ENCODE assay signal across 15 mouse cellular contexts in the genomic region with DNA sequence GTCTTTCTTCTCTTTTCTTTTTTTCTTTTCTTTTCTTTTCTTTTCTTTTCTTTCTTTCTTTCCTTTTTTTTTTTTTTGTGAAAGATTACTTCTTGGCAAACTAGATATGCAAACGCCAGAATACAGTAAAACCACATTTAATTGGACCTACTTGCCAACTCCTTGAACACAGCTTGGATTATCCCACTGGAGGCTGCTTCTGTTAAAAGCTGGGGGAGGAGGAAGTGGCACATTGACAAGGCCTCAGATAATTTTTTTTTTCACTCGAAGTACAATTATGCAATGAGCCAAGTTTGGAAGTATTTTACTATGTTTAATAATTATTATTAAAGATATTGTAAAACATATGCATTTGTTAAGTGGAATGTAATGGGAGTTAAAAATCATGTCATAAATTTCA. TPM values are rescaled to one million over a fixed set of nuclear protein-coding genes. Genes with fewer than 3 reads are reported as not detected.
DNase-seq lines count a peak whose midpoint lies in the region; ATAC-seq and TF ChIP-seq lines count a peak whose summit lies in the region.
"Had no signal": no experiment of that assay in that cellular context is flagged by ENCODE, and none has a peak within 500 bp of the region (broad histone marks: within the 10 kb centered on the region; RNA-seq: fewer than 3 reads in every experiment).

No protein-coding gene starts in this region.

- no peak for DNase-seq in layer of hippocampus, adult 2 months (ENCODE audit: low spot score in 2 of 2)
- no peak for DNase-seq in layer of hippocampus, postnatal 10 days (ENCODE audit: low spot score in 2 of 2)
- DNase-seq in Muller cell, postnatal 12 days (ENCODE audit: inconsistent ontology term): peak; percentile 42
- peak; percentile 68 for DNase-seq in forebrain, postnatal 0 days
- no peak for DNase-seq in liver, postnatal 0 days
- no peak for DNase-seq in liver
- DNase-seq: adrenal gland, adult 2 months; adrenal gland, postnatal 25 days; cerebellum, adult 11-12 months; gastrocnemius, postnatal 14 days; heart, postnatal 36 days had no signal

- peak overlapping the region; percentile 54; the same call in 1 of the 2 replicates for H3K4me2 ChIP-seq in forebrain, embryonic 13.5 days
- H3K4me2 ChIP-seq in forebrain, embryonic 12.5 days: no peak overlapping the region
- H3K4me2 ChIP-seq in forebrain, postnatal 0 days (ENCODE audit: low read depth): no peak overlapping the region
- H3K4me2 ChIP-seq in liver, postnatal 0 days (ENCODE audit: low read depth, low read length): no peak overlapping the region
- H3K4me2 ChIP-seq: heart, embryonic 12.5 days had no signal

- H3K27ac ChIP-seq in forebrain, embryonic 13.5 days: 0 out of 2 replicates have a peak overlapping the region, but pooled peaks have one; percentile 83
- H3K27ac ChIP-seq in forebrain, embryonic 12.5 days: no peak overlapping the region
- H3K27ac ChIP-seq in layer of hippocampus, adult 2 months: peak overlapping the region; percentile 94
- peak overlapping the region; percentile 86; the same call in 1 of the 2 replicates for H3K27ac ChIP-seq in forebrain, postnatal 0 days (ENCODE audit: low read depth, low read length)
- no peak overlapping the region for H3K27ac ChIP-seq in liver, postnatal 0 days (ENCODE audit: low read depth)
- H3K27ac ChIP-seq: embryonic facial prominence, embryonic 10.5 days had no signal

- no peak overlapping the region for H3K4me3 ChIP-seq in forebrain, embryonic 13.5 days
- H3K4me3 ChIP-seq in forebrain, embryonic 12.5 days (replicated peaks): no peak overlapping the region
- no peak overlapping the region for H3K4me3 ChIP-seq in layer of hippocampus, adult 2 months
- H3K4me3 ChIP-seq in forebrain, postnatal 0 days (ENCODE audit: low read depth, low read length): no peak overlapping the region
- no peak overlapping the region for H3K4me3 ChIP-seq in liver, postnatal 0 days (ENCODE audit: low read depth, low read length)
- H3K4me3 ChIP-seq: embryonic facial prominence, embryonic 10.5 days; heart, embryonic 12.5 days had no signal

- 32% methylated on average over 2 of the region's 2 CpGs for WGBS in forebrain, embryonic 13.5 days
- WGBS in forebrain, embryonic 12.5 days: 36% methylated on average over 2 of the region's 2 CpGs
- WGBS in forebrain, postnatal 0 days: 13% methylated on average over 2 of the region's 2 CpGs
- 40% methylated on average over 2 of the region's 2 CpGs for WGBS in liver, postnatal 0 days (ENCODE audit: insufficient replicate concordance)

- ATAC-seq in forebrain, embryonic 13.5 days: no peak
- ATAC-seq in forebrain, embryonic 12.5 days (ENCODE audit: low FRiP score): no peak
- no peak for ATAC-seq in forebrain, postnatal 0 days
- ATAC-seq in liver, postnatal 0 days: no peak

- peaks cover 42% of the 10 kb centered on the region for H3K4me1 ChIP-seq in forebrain, embryonic 13.5 days
- peaks cover 29% of the 10 kb centered on the region for H3K4me1 ChIP-seq in forebrain, embryonic 12.5 days
- peaks cover 7% of the 10 kb centered on the region for H3K4me1 ChIP-seq in forebrain, postnatal 0 days (ENCODE audit: insufficient read depth)
- peaks cover 3% of the 10 kb centered on the region for H3K4me1 ChIP-seq in liver, postnatal 0 days (ENCODE audit: insufficient read depth)
- H3K4me1 ChIP-seq: heart, embryonic 12.5 days had no signal

- H3K36me3 ChIP-seq in forebrain, embryonic 13.5 days (ENCODE audit: poor library complexity, severe bottlenecking): no peaks in the 10 kb centered on the region
- no peaks in the 10 kb centered on the region for H3K36me3 ChIP-seq in forebrain, embryonic 12.5 days (replicated peaks)
- no peaks in the 10 kb centered on the region for H3K36me3 ChIP-seq in forebrain, postnatal 0 days (ENCODE audit: insufficient read depth)
- no peaks in the 10 kb centered on the region for H3K36me3 ChIP-seq in liver, postnatal 0 days (replicated peaks; ENCODE audit: insufficient read depth, low read length)
- H3K36me3 ChIP-seq: embryonic facial prominence, embryonic 10.5 days; heart, embryonic 12.5 days had no signal

- H3K27me3 ChIP-seq in forebrain, embryonic 13.5 days: no peaks in the 10 kb centered on the region
- 0 out of 2 replicates have a peak, but pooled peaks cover 10% of the 10 kb centered on the region for H3K27me3 ChIP-seq in forebrain, embryonic 12.5 days
- no peaks in the 10 kb centered on the region for H3K27me3 ChIP-seq in forebrain, postnatal 0 days (ENCODE audit: insufficient read depth, low read length)
- no peaks in the 10 kb centered on the region for H3K27me3 ChIP-seq in liver, postnatal 0 days (ENCODE audit: insufficient read depth, low read length)
- H3K27me3 ChIP-seq: heart, embryonic 12.5 days had no signal

- no peak for TF ChIP-seq EP300 in liver, postnatal 0 days (IDR thresholded peaks at IDR 0.05; ENCODE audit: low read depth)

- H3K9ac ChIP-seq in forebrain, embryonic 13.5 days: no peak overlapping the region
- no peak overlapping the region for H3K9ac ChIP-seq in forebrain, embryonic 12.5 days
- 0 out of 2 replicates have a peak overlapping the region, but pooled peaks have one; percentile 31 for H3K9ac ChIP-seq in forebrain, postnatal 0 days
- H3K9ac ChIP-seq in liver, postnatal 0 days (replicated peaks): no peak overlapping the region
- H3K9ac ChIP-seq: heart, embryonic 12.5 days had no signal

- TF ChIP-seq CTCF in layer of hippocampus, adult 2 months (conservative IDR thresholded peaks at IDR 0.05): no peak
- TF ChIP-seq CTCF in forebrain, postnatal 0 days (IDR thresholded peaks at IDR 0.05; ENCODE audit: low read depth): no peak
- TF ChIP-seq CTCF in liver, postnatal 0 days (IDR thresholded peaks at IDR 0.05; ENCODE audit: low read depth): no peak

- no peaks in the 10 kb centered on the region for H3K9me3 ChIP-seq in forebrain, embryonic 13.5 days (replicated peaks)
- no peaks in the 10 kb centered on the region for H3K9me3 ChIP-seq in forebrain, embryonic 12.5 days
- no peaks in the 10 kb centered on the region for H3K9me3 ChIP-seq in forebrain, postnatal 0 days (ENCODE audit: low read length)
- peaks cover 2% of the 10 kb centered on the region; the same call in 1 of the 2 replicates for H3K9me3 ChIP-seq in liver, postnatal 0 days (ENCODE audit: low read length)
- H3K9me3 ChIP-seq: embryonic facial prominence, embryonic 10.5 days had no signal

RNA-seq across cellular contexts. Expression of gene Zbtb18, which starts 17.4 kb away (rescaled TPM):
- 59.8 and 88.1 TPM in 2 replicates for polyA plus RNA-seq in forebrain, embryonic 13.5 days (2015; fragmentation: Nextera tagmentation; extraction: Ambion mirVana)
- 21.3 and 21.6 TPM in 2 replicates for polyA plus RNA-seq in forebrain, embryonic 12.5 days (2016; fragmentation: Nextera tagmentation; extraction: Ambion mirVana)
- total RNA-seq in layer of hippocampus, adult 2 months (2021): 100 to 1,000 TPM; 585 to 647 TPM
- total RNA-seq in layer of hippocampus, postnatal 10 days (2021): 100 to 1,000 TPM; 639 to 677 TPM
- total RNA-seq in forebrain, postnatal 0 days (2014; rRNA removed): 301 and 445 TPM in 2 replicates
- polyA plus RNA-seq in forebrain, postnatal 0 days (2015; fragmentation: Nextera tagmentation; extraction: Ambion mirVana): 88.6 and 138 TPM in 2 replicates
- 1.5 TPM in 2 replicates for polyA plus RNA-seq in liver, postnatal 0 days (2015; fragmentation: Nextera tagmentation; extraction: Ambion mirVana)

Comparison
In these comparisons a context has a peak if more than half of its experiments do, and no peak if none do; other contexts are left out.
1. H3K27ac ChIP-seq: peak in forebrain, embryonic 13.5 days (single experiment), layer of hippocampus, adult 2 months (single experiment) and forebrain, postnatal 0 days (single experiment); none in forebrain, embryonic 12.5 days (single experiment) and liver, postnatal 0 days (single experiment).
2. DNase-seq: peak in Muller cell, postnatal 12 days (single experiment) and forebrain, postnatal 0 days (single experiment); none in layer of hippocampus, adult 2 months (0 of 2), layer of hippocampus, postnatal 10 days (0 of 2), liver, postnatal 0 days (single experiment) and liver (single experiment).